8 mouse cellular contexts compared by ENCODE assay signal in genomic region chr10:25620939-25621746, GRCm38 (mm10).
DNase-seq lines count a peak whose midpoint lies in the region; ATAC-seq and TF ChIP-seq lines count a peak whose summit lies in the region.

No protein-coding gene starts in this region.

- ATAC-seq in forebrain, postnatal 0 days, result peak; percentile 88
- peak; percentile 84 for ATAC-seq in liver, postnatal 0 days
- peak; percentile 59 for ATAC-seq in stomach, postnatal 0 days (ENCODE audit: low FRiP score, low TSS enrichment)

- no peaks in the 10 kb centered on the region for H3K36me3 ChIP-seq in forebrain, postnatal 0 days (ENCODE audit: insufficient read depth)
- H3K36me3 ChIP-seq in liver, postnatal 0 days (replicated peaks; ENCODE audit: insufficient read depth, low read length), result no peaks in the 10 kb centered on the region
- no peaks in the 10 kb centered on the region for H3K36me3 ChIP-seq in stomach, postnatal 0 days (ENCODE audit: control insufficient read depth, insufficient read depth, low read length)

- DNase-seq in layer of hippocampus, adult 11-12 months (ENCODE audit: low spot score), result peak; percentile 25
- no peak for DNase-seq in layer of hippocampus, postnatal 25 days (ENCODE audit: extremely low spot score in 1 of 2, low spot score in 1 of 2)
- peak; percentile 38 for DNase-seq in ZHBTc4 (ENCODE audit: low read depth, low spot score)
- DNase-seq in forebrain, postnatal 0 days, result peak; percentile 62
- peak; percentile 15 for DNase-seq in liver, postnatal 0 days
- peak; percentile 26 for DNase-seq in stomach, postnatal 0 days (ENCODE audit: low spot score)
- DNase-seq in gastrocnemius, postnatal 4 days (ENCODE audit: low spot score in 2 of 2), result no peak
- DNase-seq in gastrocnemius, adult 8-10 months (ENCODE audit: low spot score in 2 of 2), result no peak

- H3K9ac ChIP-seq in forebrain, postnatal 0 days, result no peak overlapping the region
- no peak overlapping the region for H3K9ac ChIP-seq in liver, postnatal 0 days (replicated peaks)
- no peak overlapping the region for H3K9ac ChIP-seq in stomach, postnatal 0 days (ENCODE audit: low read length)

- peak; percentile 62 for TF ChIP-seq CTCF in forebrain, postnatal 0 days (IDR thresholded peaks at IDR 0.05; ENCODE audit: low read depth)
- TF ChIP-seq CTCF in liver, postnatal 0 days (IDR thresholded peaks at IDR 0.05; ENCODE audit: low read depth), result peak; percentile 49
- peak; percentile 64 for TF ChIP-seq CTCF in stomach, postnatal 0 days (IDR thresholded peaks at IDR 0.05; ENCODE audit: low read depth)

- 0 out of 2 replicates have a peak overlapping the region, but pooled peaks have one; percentile 8 for H3K4me2 ChIP-seq in forebrain, postnatal 0 days (ENCODE audit: low read depth)
- H3K4me2 ChIP-seq in liver, postnatal 0 days (ENCODE audit: low read depth, low read length), result no peak overlapping the region
- H3K4me2 ChIP-seq in stomach, postnatal 0 days (replicated peaks; ENCODE audit: low read depth), result peak overlapping the region; percentile 17; the same call in 1 of the 2 replicates

- H3K27ac ChIP-seq in forebrain, postnatal 0 days (ENCODE audit: low read depth, low read length), result no peak overlapping the region
- H3K27ac ChIP-seq in liver, postnatal 0 days (ENCODE audit: low read depth), result peak overlapping the region; percentile 30; the same call in 1 of the 2 replicates
- H3K27ac ChIP-seq in stomach, postnatal 0 days (replicated peaks), result no peak overlapping the region

- 19% methylated on average over 10 of the region's 10 CpGs for WGBS in forebrain, postnatal 0 days
- WGBS in liver, postnatal 0 days (ENCODE audit: insufficient replicate concordance), result 35% methylated on average over 10 of the region's 10 CpGs
- WGBS in stomach, postnatal 0 days, result 22% methylated on average over 10 of the region's 10 CpGs

- H3K9me3 ChIP-seq in forebrain, postnatal 0 days (ENCODE audit: low read length), result no peaks in the 10 kb centered on the region
- no peaks in the 10 kb centered on the region for H3K9me3 ChIP-seq in liver, postnatal 0 days (ENCODE audit: low read length)
- no peaks in the 10 kb centered on the region for H3K9me3 ChIP-seq in stomach, postnatal 0 days (ENCODE audit: control insufficient read depth, low read length)

- TF ChIP-seq EP300 in liver, postnatal 0 days (IDR thresholded peaks at IDR 0.05; ENCODE audit: low read depth), result no peak
- TF ChIP-seq EP300 in stomach, postnatal 0 days (optimal IDR thresholded peaks at IDR 0.05), result no peak

- H3K4me1 ChIP-seq in forebrain, postnatal 0 days (ENCODE audit: insufficient read depth), result peaks cover 4% of the 10 kb centered on the region; the same call in 1 of the 2 replicates
- H3K4me1 ChIP-seq in liver, postnatal 0 days (ENCODE audit: insufficient read depth), result no peaks in the 10 kb centered on the region
- H3K4me1 ChIP-seq in stomach, postnatal 0 days (replicated peaks; ENCODE audit: control insufficient read depth, insufficient read depth), result no peaks in the 10 kb centered on the region

- H3K27me3 ChIP-seq in forebrain, postnatal 0 days (ENCODE audit: insufficient read depth, low read length), result no peaks in the 10 kb centered on the region
- H3K27me3 ChIP-seq in liver, postnatal 0 days (ENCODE audit: insufficient read depth, low read length), result no peaks in the 10 kb centered on the region
- no peaks in the 10 kb centered on the region for H3K27me3 ChIP-seq in stomach, postnatal 0 days (ENCODE audit: control insufficient read depth, insufficient read depth, low read length)

- H3K4me3 ChIP-seq in forebrain, postnatal 0 days (ENCODE audit: low read depth, low read length), result no peak overlapping the region
- H3K4me3 ChIP-seq in liver, postnatal 0 days (ENCODE audit: low read depth, low read length), result no peak overlapping the region
- H3K4me3 ChIP-seq in stomach, postnatal 0 days (ENCODE audit: low read depth, low read length), result no peak overlapping the region

Comparison
In these comparisons a context has a peak if more than half of its experiments do, and no peak if none do; other contexts are left out.
1. DNase-seq: peak in layer of hippocampus, adult 11-12 months (single experiment), ZHBTc4 (single experiment), forebrain, postnatal 0 days (single experiment), liver, postnatal 0 days (single experiment) and stomach, postnatal 0 days (single experiment); none in layer of hippocampus, postnatal 25 days (0 of 2), gastrocnemius, postnatal 4 days (0 of 2) and gastrocnemius, adult 8-10 months (0 of 2).
2. Peak in every context shown above with its lines, with median percentiles within 50 percentile points of each other: ATAC-seq and CTCF ChIP-seq.